Comparison of ENCODE assay signal across 20 mouse cellular contexts in the genomic region with DNA sequence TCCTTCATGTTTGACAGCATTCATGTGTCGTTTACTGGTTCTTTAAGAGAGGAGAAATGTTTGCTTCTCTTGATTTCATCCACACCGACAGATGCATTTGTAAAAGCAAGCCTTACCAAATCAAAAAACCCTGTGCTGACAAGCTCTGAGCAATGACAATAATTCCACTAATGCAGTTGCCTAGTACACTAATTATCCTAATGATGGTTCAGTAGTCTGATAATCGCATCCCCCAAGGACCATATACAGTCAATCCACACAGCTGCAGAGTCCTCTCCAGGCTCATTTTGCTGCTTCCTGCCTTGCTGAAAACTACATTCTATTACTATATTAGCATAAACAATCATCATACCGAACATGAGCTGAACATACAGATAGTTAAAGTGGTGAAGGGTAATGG.
DNase-seq lines count a peak whose midpoint lies in the region; ATAC-seq lines count a peak whose summit lies in the region.
"Had no signal": no experiment of that assay in that cellular context is flagged by ENCODE, and none has a peak within 500 bp of the region (broad histone marks: within the 10 kb centered on the region; RNA-seq: fewer than 3 reads in every experiment).

No protein-coding gene starts in this region.

- peaks cover 3% of the 10 kb centered on the region; the same call in 1 of the 2 replicates for H3K9me3 ChIP-seq in hindbrain, embryonic 12.5 days (replicated peaks)
- no peaks in the 10 kb centered on the region for H3K9me3 ChIP-seq in hindbrain, embryonic 11.5 days (ENCODE audit: control insufficient read depth, low read length)
- no peaks in the 10 kb centered on the region for H3K9me3 ChIP-seq in neural tube, embryonic 14.5 days (ENCODE audit: control insufficient read depth, low read length)
- H3K9me3 ChIP-seq in hindbrain, embryonic 14.5 days (ENCODE audit: control insufficient read depth, low read length) = 0 out of 2 replicates have a peak, but pooled peaks cover 16% of the 10 kb centered on the region
- H3K9me3 ChIP-seq: heart, embryonic 15.5 days had no signal

- H3K36me3 ChIP-seq in hindbrain, embryonic 12.5 days = no peaks in the 10 kb centered on the region
- H3K36me3 ChIP-seq in hindbrain, embryonic 11.5 days (ENCODE audit: control insufficient read depth, insufficient read depth, low read length) = no peaks in the 10 kb centered on the region
- no peaks in the 10 kb centered on the region for H3K36me3 ChIP-seq in neural tube, embryonic 14.5 days (ENCODE audit: control insufficient read depth, insufficient read depth, low read length)
- no peaks in the 10 kb centered on the region for H3K36me3 ChIP-seq in hindbrain, embryonic 14.5 days (replicated peaks; ENCODE audit: control insufficient read depth, insufficient read depth)
- H3K36me3 ChIP-seq: heart, embryonic 15.5 days had no signal

- H3K4me3 ChIP-seq in hindbrain, embryonic 12.5 days = no peak overlapping the region
- H3K4me3 ChIP-seq in hindbrain, embryonic 11.5 days (ENCODE audit: low read depth, low read length) = no peak overlapping the region
- no peak overlapping the region for H3K4me3 ChIP-seq in neural tube, embryonic 14.5 days (ENCODE audit: low read depth, low read length)
- H3K4me3 ChIP-seq in hindbrain, embryonic 14.5 days (replicated peaks; ENCODE audit: low read length) = no peak overlapping the region
- H3K4me3 ChIP-seq: heart, embryonic 15.5 days had no signal

- H3K27me3 ChIP-seq in hindbrain, embryonic 12.5 days = no peaks in the 10 kb centered on the region
- H3K27me3 ChIP-seq in hindbrain, embryonic 11.5 days (ENCODE audit: control insufficient read depth, insufficient read depth, low read length) = no peaks in the 10 kb centered on the region
- no peaks in the 10 kb centered on the region for H3K27me3 ChIP-seq in neural tube, embryonic 14.5 days (ENCODE audit: control insufficient read depth, insufficient read depth, low read length)
- H3K27me3 ChIP-seq in hindbrain, embryonic 14.5 days (ENCODE audit: control insufficient read depth, insufficient read depth, low read length) = no peaks in the 10 kb centered on the region
- H3K27me3 ChIP-seq: heart, embryonic 15.5 days had no signal

- WGBS in hindbrain, embryonic 12.5 days = 82% methylated on average over 4 of the region's 4 CpGs
- WGBS in hindbrain, embryonic 11.5 days = 89% methylated on average over 4 of the region's 4 CpGs
- 60% methylated on average over 4 of the region's 4 CpGs for WGBS in neural tube, embryonic 14.5 days
- 61% methylated on average over 4 of the region's 4 CpGs for WGBS in hindbrain, embryonic 14.5 days

- H3K4me1 ChIP-seq in hindbrain, embryonic 12.5 days = no peaks in the 10 kb centered on the region
- no peaks in the 10 kb centered on the region for H3K4me1 ChIP-seq in hindbrain, embryonic 11.5 days (replicated peaks; ENCODE audit: control insufficient read depth, insufficient read depth, low read length)
- H3K4me1 ChIP-seq in neural tube, embryonic 14.5 days (ENCODE audit: control insufficient read depth, insufficient read depth, low read length) = no peaks in the 10 kb centered on the region
- no peaks in the 10 kb centered on the region for H3K4me1 ChIP-seq in hindbrain, embryonic 14.5 days (replicated peaks; ENCODE audit: control insufficient read depth, insufficient read depth, low read length)
- H3K4me1 ChIP-seq: heart, embryonic 15.5 days had no signal

- DNase-seq in hindbrain, embryonic 11.5 days (ENCODE audit: low spot score) = no peak
- no peak for DNase-seq in neural tube, embryonic 10.5 days (ENCODE audit: extremely low spot score, low spot score)
- DNase-seq in hindbrain, embryonic 14.5 days (ENCODE audit: low spot score) = no peak
- DNase-seq in embryo, embryonic 9.5 days (ENCODE audit: extremely low spot score) = no peak
- DNase-seq: adrenal gland, postnatal 10 days; cerebellum, adult 8-10 months; cerebellum, postnatal 36 days; embryo, embryonic 11 days; gastrocnemius, postnatal 14 days; heart, postnatal 36 days; kidney, adult 2 months; right cerebral cortex, postnatal 25 days; spleen, adult 18-20 months had no signal

- ATAC-seq in hindbrain, embryonic 12.5 days (ENCODE audit: low FRiP score) = peak; percentile 29; the same call in 1 of the 2 replicates
- no peak for ATAC-seq in hindbrain, embryonic 11.5 days (ENCODE audit: low FRiP score)
- peak; percentile 72; the same call in 1 of the 2 replicates for ATAC-seq in neural tube, embryonic 14.5 days (ENCODE audit: low read depth)
- peak; percentile 69; the same call in 1 of the 2 replicates for ATAC-seq in hindbrain, embryonic 14.5 days (ENCODE audit: low FRiP score)
- ATAC-seq in granulocyte monocyte progenitor cell, adult 5-6 weeks (replicated peaks; ENCODE audit: poor library complexity, severe bottlenecking) = no peak
- ATAC-seq: lung, postnatal 0 days had no signal

- no peak overlapping the region for H3K4me2 ChIP-seq in hindbrain, embryonic 12.5 days (replicated peaks)
- no peak overlapping the region for H3K4me2 ChIP-seq in hindbrain, embryonic 11.5 days (replicated peaks; ENCODE audit: low read depth, low read length)
- H3K4me2 ChIP-seq in neural tube, embryonic 14.5 days (ENCODE audit: low read depth, low read length) = no peak overlapping the region
- no peak overlapping the region for H3K4me2 ChIP-seq in hindbrain, embryonic 14.5 days (replicated peaks)
- H3K4me2 ChIP-seq: heart, embryonic 15.5 days had no signal

- H3K27ac ChIP-seq in hindbrain, embryonic 12.5 days = no peak overlapping the region
- no peak overlapping the region for H3K27ac ChIP-seq in hindbrain, embryonic 11.5 days (ENCODE audit: low read depth, low read length)
- no peak overlapping the region for H3K27ac ChIP-seq in neural tube, embryonic 14.5 days (ENCODE audit: low read depth, low read length)
- no peak overlapping the region for H3K27ac ChIP-seq in hindbrain, embryonic 14.5 days
- H3K27ac ChIP-seq: heart, embryonic 15.5 days; kidney, postnatal 0 days; macrophage had no signal

- H3K9ac ChIP-seq in hindbrain, embryonic 12.5 days = no peak overlapping the region
- no peak overlapping the region for H3K9ac ChIP-seq in hindbrain, embryonic 11.5 days (ENCODE audit: low read depth, low read length)
- H3K9ac ChIP-seq in neural tube, embryonic 14.5 days (replicated peaks; ENCODE audit: low read depth, low read length) = no peak overlapping the region
- no peak overlapping the region for H3K9ac ChIP-seq in hindbrain, embryonic 14.5 days
- H3K9ac ChIP-seq: heart, embryonic 15.5 days had no signal

Comparison
In these comparisons a context has a peak if more than half of its experiments do, and no peak if none do; other contexts are left out.
1. ATAC-seq: peak in hindbrain, embryonic 12.5 days (single experiment), neural tube, embryonic 14.5 days (single experiment) and hindbrain, embryonic 14.5 days (single experiment); none in hindbrain, embryonic 11.5 days (single experiment) and granulocyte monocyte progenitor cell, adult 5-6 weeks (single experiment).